ENCODE assay signal across 16 mouse cellular contexts in genomic region chr8:120091032-120091431, GRCm38 (mm10).
"Had no signal": no experiment of that assay in that cellular context is flagged by ENCODE, and none has a peak within 500 bp of the region (broad histone marks: within the 10 kb centered on the region; RNA-seq: fewer than 3 reads in every experiment).

No protein-coding gene starts in this region.

- DNase-seq: kidney, postnatal 10 days; kidney, postnatal 4 days; left cerebral cortex, postnatal 4 days; lung, postnatal 14 days; retina, postnatal 1 day; right cerebral cortex, postnatal 14 days; thymus, postnatal 36 days had no signal

- H3K27ac ChIP-seq: layer of hippocampus, adult 2 months; limb, embryonic 13.5 days; lung, embryonic 15.5 days; macrophage; midbrain, embryonic 15.5 days; neural tube, embryonic 12.5 days had no signal

- H3K9ac ChIP-seq: limb, embryonic 13.5 days; lung, embryonic 15.5 days; midbrain, embryonic 15.5 days; neural tube, embryonic 12.5 days had no signal

- ATAC-seq: midbrain, embryonic 15.5 days had no signal

- H3K4me1 ChIP-seq: limb, embryonic 13.5 days; lung, embryonic 15.5 days; midbrain, embryonic 15.5 days; neural tube, embryonic 12.5 days had no signal

- H3K27me3 ChIP-seq: limb, embryonic 13.5 days; lung, embryonic 15.5 days; megakaryocyte, embryonic 14.5 days; midbrain, embryonic 15.5 days; neural tube, embryonic 12.5 days had no signal

- H3K9me3 ChIP-seq: limb, embryonic 13.5 days; lung, embryonic 15.5 days; midbrain, embryonic 15.5 days; neural tube, embryonic 12.5 days had no signal

- H3K4me2 ChIP-seq: limb, embryonic 13.5 days; liver, embryonic 11.5 days; lung, embryonic 15.5 days; midbrain, embryonic 11.5 days; midbrain, embryonic 15.5 days; neural tube, embryonic 12.5 days had no signal

- H3K4me3 ChIP-seq: layer of hippocampus, adult 2 months; limb, embryonic 13.5 days; lung, embryonic 15.5 days; megakaryocyte, embryonic 14.5 days; midbrain, embryonic 15.5 days; neural tube, embryonic 12.5 days had no signal
